Mouse (Mus musculus) neural tube, embryonic 14.5 days (tissue): Measurements from ENCODE around the gene Gpt2. TPM values are rescaled to one million over a fixed set of nuclear protein-coding genes. Genes with fewer than 3 reads are reported as not detected.

ENCODE experiments used
- ATAC-seq: fragments of 200-750 bp; cut with Nextera tagmentation; 2 replicates; pipeline ENCODE4 v1.8.0; 2017; ENCODE audit warnings: low read depth, mild to moderate bottlenecking, moderate TSS enrichment, moderate library complexity
- H3K27ac ChIP-seq: fragments of 300-500 bp; sonication (generic); 2 replicates; pipeline ENCODE4 v1.5.1; 2014; ENCODE audit warnings: low read depth, mild to moderate bottlenecking, control low read depth, low read length, moderate library complexity, mixed read lengths
- H3K27me3 ChIP-seq: fragments of 300-500 bp; sonication (generic); 2 replicates; pipeline ENCODE4 v1.6.1; 2014; ENCODE audit warnings: low read length; ENCODE audit not compliant: control insufficient read depth, insufficient read depth
- H3K36me3 ChIP-seq: fragments of 300-500 bp; sonication (generic); 2 replicates; pipeline ENCODE4 v1.6.1; 2014; ENCODE audit warnings: low read length, mixed read lengths; ENCODE audit not compliant: control insufficient read depth, insufficient read depth
- H3K4me1 ChIP-seq: fragments of 300-500 bp; sonication (generic); 2 replicates; pipeline ENCODE4 v1.6.1; 2014; ENCODE audit warnings: low read length; ENCODE audit not compliant: control insufficient read depth, insufficient read depth
- H3K4me2 ChIP-seq: fragments of 300-500 bp; sonication (generic); 2 replicates; pipeline ENCODE4 v1.6.1; 2014; ENCODE audit warnings: mild to moderate bottlenecking, low read depth, low read length, control low read depth
- H3K4me3 ChIP-seq: fragments of 300-500 bp; sonication (generic); 2 replicates; pipeline ENCODE4 v1.5.1; 2014; ENCODE audit warnings: low read depth, low read length, control low read depth, mixed read lengths
- H3K9ac ChIP-seq: fragments of 300-500 bp; sonication (generic); replicated peaks from 2 replicates; pipeline ENCODE4 v1.6.1; 2014; ENCODE audit warnings: low read depth, mild to moderate bottlenecking, control low read depth, low read length, mixed read lengths
- H3K9me3 ChIP-seq: fragments of 300-500 bp; sonication (generic); 2 replicates; pipeline ENCODE4 v1.6.1; 2016; ENCODE audit warnings: low read length; ENCODE audit not compliant: control insufficient read depth
- WGBS: fragments of 180-500 bp; shearing (Covaris S2); extraction: QIAGEN DNeasy Blood & Tissue Kit; methylation state at CpG from one replicate; pipeline ENCODE4 v1.1.7; 2014; 5-methylcytosine and 5-hydroxymethylcytosine counted together
- polyA plus RNA-seq: library from polyadenylated mRNA; unstranded; fragments of >200 nt; fragmentation: Nextera tagmentation; extraction: Ambion mirVana; gene quantifications from 2 replicates; pipeline ENCODE4 v1.2.1, GENCODE M21; 2014

Gene Gpt2
- polyA plus RNA-seq, 1 experiment from 2014 or later: 65.2 TPM

GRCm38 (mm10) chr8:85492940-85493931, 860 bp downstream of the Gpt2 start:
- ATAC-seq: peak; percentile 52
- Histone ChIP-seq H3K27me3 (no peaks in the 10 kb centered on the region), H3K4me3 (peak overlapping the region; percentile 87), H3K36me3 (no peaks in the 10 kb centered on the region), H3K9ac (peak overlapping the region; percentile 82), H3K4me1 (peaks cover 9% of the 10 kb centered on the region; the same call in 1 of the 2 replicates), H3K27ac (peak overlapping the region; percentile 75), H3K9me3 (no peaks in the 10 kb centered on the region), H3K4me2 (peak overlapping the region; percentile 78)
- WGBS: 9% methylated on average over 39 of the region's 49 CpGs

GRCm38 (mm10) chr8:85496125-85496524, 3.7 kb downstream of the Gpt2 start:
- Histone ChIP-seq H3K9me3 (no peaks in the 10 kb centered on the region), H3K4me1 (peaks cover 9% of the 10 kb centered on the region; the same call in 1 of the 2 replicates), H3K27me3 (no peaks in the 10 kb centered on the region), H3K27ac (no peak overlapping the region), H3K4me2 (no peak overlapping the region), H3K36me3 (no peaks in the 10 kb centered on the region), H3K4me3 (no peak overlapping the region), H3K9ac (no peak overlapping the region)
- 90% methylated on average over 5 of the region's 5 CpGs for WGBS
- ATAC-seq: no peak

DNA sequence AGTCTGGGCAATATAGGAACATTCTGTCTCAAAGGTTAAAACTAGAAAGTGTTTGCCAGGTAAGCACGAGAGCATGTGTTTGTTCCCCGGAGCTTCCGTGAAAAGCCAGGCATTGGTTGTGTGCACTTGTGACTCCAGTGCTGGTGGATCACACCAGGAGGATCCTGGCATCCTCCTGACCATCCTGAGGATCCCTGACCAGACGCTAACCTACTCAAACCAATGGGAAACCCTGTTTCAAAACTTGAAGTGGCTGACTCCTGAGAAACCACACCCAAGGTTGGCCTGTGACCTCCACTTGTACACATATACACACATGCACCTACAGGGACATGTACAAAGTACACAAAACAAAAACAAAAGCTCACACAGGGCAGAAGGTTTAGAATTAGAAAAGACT, 4.4 kb downstream of the Gpt2 start:
- Histone ChIP-seq H3K4me1 (peaks cover 14% of the 10 kb centered on the region), H3K9me3 (no peaks in the 10 kb centered on the region), H3K4me2 (no peak overlapping the region), H3K27ac (no peak overlapping the region), H3K4me3 (no peak overlapping the region), H3K27me3 (no peaks in the 10 kb centered on the region), H3K9ac (no peak overlapping the region), H3K36me3 (no peaks in the 10 kb centered on the region)
- ATAC-seq: no peak
- 92% methylated on average over 4 of the region's 4 CpGs for WGBS

GRCm38 (mm10) chr8:85498577-85498976, 6.2 kb downstream of the Gpt2 start:
- Histone ChIP-seq H3K27me3 (no peaks in the 10 kb centered on the region), H3K9me3 (no peaks in the 10 kb centered on the region), H3K27ac (peak overlapping the region; percentile 62), H3K4me3 (no peak overlapping the region), H3K36me3 (0 out of 2 replicates have a peak, but pooled peaks cover 3% of the 10 kb centered on the region), H3K4me2 (no peak overlapping the region), H3K4me1 (peaks cover 10% of the 10 kb centered on the region), H3K9ac (no peak overlapping the region)
- WGBS: 13% methylated on average over 2 of the region's 2 CpGs
- ATAC-seq: 0 out of 2 replicates have a peak, but pooled peaks have one; percentile 12

- peak overlapping the region; percentile 71 for H3K27ac ChIP-seq
- H3K4me2 ChIP-seq: peak overlapping the region; percentile 4; the same call in 1 of the 2 replicates
- 62% methylated on average over 10 of the region's 10 CpGs for WGBS
- no peaks in the 10 kb centered on the region for H3K9me3 ChIP-seq
- H3K36me3 ChIP-seq: peaks cover 9% of the 10 kb centered on the region; the same call in 1 of the 2 replicates
- no peak overlapping the region for H3K4me3 ChIP-seq
- no peak overlapping the region for H3K9ac ChIP-seq
- peaks cover 6% of the 10 kb centered on the region; the same call in 1 of the 2 replicates for H3K4me1 ChIP-seq
- no peaks in the 10 kb centered on the region for H3K27me3 ChIP-seq
- no peak; the same call in 1 of the 2 replicates for ATAC-seq
Observed at GRCm38 (mm10) chr8:85500460-85500859, 8.1 kb downstream of the Gpt2 start.

GRCm38 (mm10) chr8:85500955-85501685, 8.7 kb downstream of the Gpt2 start:
- Histone ChIP-seq H3K27ac (peak overlapping the region; percentile 75), H3K36me3 (peaks cover 13% of the 10 kb centered on the region), H3K4me2 (no peak overlapping the region), H3K9me3 (no peaks in the 10 kb centered on the region), H3K4me1 (peaks cover 6% of the 10 kb centered on the region; the same call in 1 of the 2 replicates), H3K9ac (no peak overlapping the region), H3K27me3 (no peaks in the 10 kb centered on the region), H3K4me3 (no peak overlapping the region)
- WGBS: 41% methylated on average over 11 of the region's 11 CpGs
- ATAC-seq: peak; percentile 93

DNA sequence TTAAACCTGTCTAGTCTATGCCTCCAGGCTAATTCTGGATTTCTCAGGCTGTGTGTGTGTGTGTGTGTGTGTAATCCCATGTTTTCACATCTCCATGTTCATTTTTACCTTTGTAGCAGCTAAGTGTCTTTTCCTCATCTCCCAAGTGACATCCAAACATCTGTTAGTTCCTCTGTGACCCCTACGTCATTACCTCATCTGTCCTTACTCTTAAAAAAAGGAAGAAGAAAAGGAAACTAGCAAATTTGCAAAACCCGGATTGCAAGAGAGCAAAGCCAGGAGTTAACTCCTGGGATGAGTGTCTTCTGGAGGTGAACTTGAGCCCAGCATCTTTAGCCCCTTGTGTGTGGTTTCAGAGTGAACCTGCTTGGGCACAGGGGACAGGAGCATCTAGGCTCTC, 10.0 kb downstream of the Gpt2 start:
- WGBS: 72% methylated on average over 2 of the region's 2 CpGs
- no peak overlapping the region for H3K27ac ChIP-seq
- H3K4me1 ChIP-seq: peaks cover 6% of the 10 kb centered on the region; the same call in 1 of the 2 replicates
- no peak overlapping the region for H3K9ac ChIP-seq
- H3K4me2 ChIP-seq: no peak overlapping the region
- H3K4me3 ChIP-seq: no peak overlapping the region
- peaks cover 18% of the 10 kb centered on the region for H3K36me3 ChIP-seq
- no peaks in the 10 kb centered on the region for H3K27me3 ChIP-seq
- no peaks in the 10 kb centered on the region for H3K9me3 ChIP-seq
- no peak for ATAC-seq

DNA sequence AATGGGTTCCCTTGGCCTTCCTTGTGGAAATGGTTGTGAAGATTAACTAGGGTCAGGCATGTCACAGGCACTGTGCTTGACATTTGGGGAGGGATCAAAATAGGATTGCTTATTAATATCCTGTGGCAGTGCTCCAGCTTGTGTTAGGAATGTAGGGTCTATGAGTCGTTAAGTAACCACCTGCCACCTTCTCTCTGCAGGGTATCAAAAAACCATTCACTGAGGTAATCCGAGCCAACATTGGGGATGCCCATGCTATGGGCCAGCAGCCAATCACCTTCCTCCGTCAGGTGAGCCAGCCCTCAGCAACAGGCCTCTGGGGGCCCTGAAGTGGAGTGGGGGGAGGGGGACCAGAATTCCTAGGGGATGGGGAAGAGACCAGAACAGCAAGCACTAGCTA, 10.7 kb downstream of the Gpt2 start:
- H3K9ac ChIP-seq: no peak overlapping the region
- peaks cover 6% of the 10 kb centered on the region; the same call in 1 of the 2 replicates for H3K4me1 ChIP-seq
- no peak overlapping the region for H3K27ac ChIP-seq
- no peak overlapping the region for H3K4me2 ChIP-seq
- 61% methylated on average over 3 of the region's 3 CpGs for WGBS
- no peak for ATAC-seq
- no peaks in the 10 kb centered on the region for H3K27me3 ChIP-seq
- peaks cover 25% of the 10 kb centered on the region for H3K36me3 ChIP-seq
- H3K9me3 ChIP-seq: no peaks in the 10 kb centered on the region
- no peak overlapping the region for H3K4me3 ChIP-seq
